26 mouse cellular contexts compared by ENCODE assay signal in the genomic region with DNA sequence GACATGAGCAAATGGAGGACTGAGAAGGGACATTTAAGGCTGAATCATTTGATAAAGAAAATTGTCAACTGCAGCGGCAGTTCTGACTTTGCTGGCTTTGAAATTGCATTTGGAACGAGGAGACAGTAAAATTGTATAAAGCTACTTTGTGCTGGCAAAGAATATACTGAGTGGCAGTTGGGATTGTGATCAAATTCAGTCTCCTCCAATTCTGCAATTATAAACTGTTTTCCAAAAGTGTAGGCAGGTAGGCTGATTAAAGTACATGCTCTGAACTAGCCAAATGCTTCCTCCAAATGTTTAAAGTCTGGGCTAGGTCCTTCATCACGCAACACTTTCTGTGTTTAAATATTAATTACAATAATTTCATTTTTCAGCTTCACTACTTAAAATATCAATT.
"Had no signal": no experiment of that assay in that cellular context is flagged by ENCODE, and none has a peak within 500 bp of the region (broad histone marks: within the 10 kb centered on the region; RNA-seq: fewer than 3 reads in every experiment).

No protein-coding gene starts in this region.

- H3K4me3 ChIP-seq: kidney, embryonic 15.5 days; limb, embryonic 10.5 days; limb, embryonic 13.5 days; liver, embryonic 12.5 days; liver, embryonic 15.5 days; lung, embryonic 15.5 days; megakaryocyte, embryonic 14.5 days; midbrain, embryonic 10.5 days; midbrain, embryonic 13.5 days; myocyte; neural tube, embryonic 13.5 days; stomach, embryonic 15.5 days had no signal

- H3K9me3 ChIP-seq: kidney, embryonic 15.5 days; limb, embryonic 10.5 days; limb, embryonic 13.5 days; liver, embryonic 12.5 days; liver, embryonic 15.5 days; lung, embryonic 15.5 days; megakaryocyte, embryonic 14.5 days; midbrain, embryonic 10.5 days; midbrain, embryonic 13.5 days; neural tube, embryonic 13.5 days; stomach, embryonic 15.5 days had no signal

- ATAC-seq: liver, embryonic 12.5 days; midbrain, embryonic 13.5 days; midbrain, embryonic 16.5 days had no signal

- H3K4me2 ChIP-seq: kidney, embryonic 15.5 days; limb, embryonic 13.5 days; liver, embryonic 12.5 days; liver, embryonic 15.5 days; lung, embryonic 15.5 days; midbrain, embryonic 13.5 days; neural tube, embryonic 13.5 days; stomach, embryonic 15.5 days had no signal

- H3K27ac ChIP-seq: kidney, embryonic 15.5 days; limb, embryonic 10.5 days; limb, embryonic 13.5 days; liver, embryonic 12.5 days; liver, embryonic 15.5 days; lung, embryonic 15.5 days; midbrain, embryonic 10.5 days; midbrain, embryonic 13.5 days; neural tube, embryonic 13.5 days; stomach, embryonic 15.5 days had no signal

- H3K36me3 ChIP-seq: kidney, embryonic 15.5 days; limb, embryonic 10.5 days; limb, embryonic 13.5 days; liver, embryonic 12.5 days; liver, embryonic 15.5 days; lung, embryonic 15.5 days; midbrain, embryonic 10.5 days; midbrain, embryonic 13.5 days; neural tube, embryonic 13.5 days; stomach, embryonic 15.5 days had no signal

- DNase-seq: kidney, adult 11 months; kidney, adult 8-10 months; kidney, postnatal 10 days; kidney, postnatal 36 days; liver; lung, adult 18-20 months; lung, postnatal 10 days; lung, postnatal 36 days; retina, postnatal 1 day; right cerebral cortex, postnatal 25 days; spleen, adult 18-20 months; thymus, adult 18-20 months; thymus, postnatal 36 days had no signal

- H3K4me1 ChIP-seq: kidney, embryonic 15.5 days; limb, embryonic 10.5 days; limb, embryonic 13.5 days; liver, embryonic 12.5 days; liver, embryonic 15.5 days; lung, embryonic 15.5 days; megakaryocyte, embryonic 14.5 days; midbrain, embryonic 10.5 days; midbrain, embryonic 13.5 days; neural tube, embryonic 13.5 days; stomach, embryonic 15.5 days had no signal

- H3K9ac ChIP-seq: kidney, embryonic 15.5 days; limb, embryonic 13.5 days; liver, embryonic 12.5 days; liver, embryonic 15.5 days; lung, embryonic 15.5 days; midbrain, embryonic 13.5 days; neural tube, embryonic 13.5 days; stomach, embryonic 15.5 days had no signal

- H3K27me3 ChIP-seq: kidney, embryonic 15.5 days; limb, embryonic 13.5 days; liver, embryonic 12.5 days; liver, embryonic 15.5 days; lung, embryonic 15.5 days; megakaryocyte, embryonic 14.5 days; midbrain, embryonic 13.5 days; neural tube, embryonic 13.5 days; stomach, embryonic 15.5 days had no signal
